Mouse (Mus musculus): ENCODE data around the gene Ston1. TPM values are rescaled to one million over a fixed set of nuclear protein-coding genes. Genes with fewer than 3 reads are reported as not detected.

Gene Ston1
- polyA plus RNA-seq, 1 experiment = 0.80 TPM

- H3K4me3 ChIP-seq (replicated peaks; ENCODE audit: control insufficient read depth, low read depth, low read length) = no peak overlapping the region
- H3K4me1 ChIP-seq (ENCODE audit: control insufficient read depth, insufficient read depth, low read length) = no peaks in the 10 kb centered on the region
- 86% methylated on average over 23 of the region's 23 CpGs for WGBS
- no peak for TF ChIP-seq POLR2A (IDR thresholded peaks at IDR 0.05; ENCODE audit: borderline replicate concordance, control insufficient read depth, low read depth, low read length)
- TF ChIP-seq CTCF (IDR thresholded peaks at IDR 0.05; ENCODE audit: control insufficient read depth, insufficient read depth, low read length) = no peak
- H3K27ac ChIP-seq (ENCODE audit: control insufficient read depth, insufficient read depth, low read depth, low read length, poor library complexity) = no peak overlapping the region
These were observed 78.1 kb downstream of the Ston1 start for GRCm38 (mm10) chr17:88675310-88676309.

DNA sequence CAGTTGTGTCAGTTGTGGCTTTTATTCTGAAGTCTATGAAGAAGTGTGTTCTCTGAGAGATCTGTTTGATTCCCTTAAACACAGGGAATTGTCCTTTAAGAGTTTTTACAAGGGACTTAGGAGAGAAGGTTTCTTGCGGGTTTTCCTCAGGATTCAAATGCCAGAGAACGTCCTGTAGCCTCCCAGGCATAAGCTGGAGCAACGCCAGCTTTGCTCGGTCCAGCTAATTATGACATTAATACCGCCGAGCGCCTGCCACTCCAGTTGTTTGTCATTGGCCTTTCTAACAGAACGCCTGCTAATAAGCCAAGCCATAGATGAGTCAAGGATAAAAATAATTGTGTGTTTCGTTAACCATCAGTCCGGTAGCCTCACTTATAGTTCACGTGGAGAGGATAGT is 90.7 kb downstream of the Ston1 start:
- Histone ChIP-seq H3K27ac (ENCODE audit: control insufficient read depth, insufficient read depth, low read depth, low read length, poor library complexity) (no peak overlapping the region), H3K4me3 (replicated peaks; ENCODE audit: control insufficient read depth, low read depth, low read length) (no peak overlapping the region), H3K4me1 (ENCODE audit: control insufficient read depth, insufficient read depth, low read length) (no peaks in the 10 kb centered on the region; the same call in 1 of the 2 replicates)
- WGBS = 83% methylated on average over 11 of the region's 11 CpGs
- TF ChIP-seq CTCF (IDR thresholded peaks at IDR 0.05; ENCODE audit: control insufficient read depth, insufficient read depth, low read length) (no peak), POLR2A (IDR thresholded peaks at IDR 0.05; ENCODE audit: borderline replicate concordance, control insufficient read depth, low read depth, low read length) (no peak)

DNA sequence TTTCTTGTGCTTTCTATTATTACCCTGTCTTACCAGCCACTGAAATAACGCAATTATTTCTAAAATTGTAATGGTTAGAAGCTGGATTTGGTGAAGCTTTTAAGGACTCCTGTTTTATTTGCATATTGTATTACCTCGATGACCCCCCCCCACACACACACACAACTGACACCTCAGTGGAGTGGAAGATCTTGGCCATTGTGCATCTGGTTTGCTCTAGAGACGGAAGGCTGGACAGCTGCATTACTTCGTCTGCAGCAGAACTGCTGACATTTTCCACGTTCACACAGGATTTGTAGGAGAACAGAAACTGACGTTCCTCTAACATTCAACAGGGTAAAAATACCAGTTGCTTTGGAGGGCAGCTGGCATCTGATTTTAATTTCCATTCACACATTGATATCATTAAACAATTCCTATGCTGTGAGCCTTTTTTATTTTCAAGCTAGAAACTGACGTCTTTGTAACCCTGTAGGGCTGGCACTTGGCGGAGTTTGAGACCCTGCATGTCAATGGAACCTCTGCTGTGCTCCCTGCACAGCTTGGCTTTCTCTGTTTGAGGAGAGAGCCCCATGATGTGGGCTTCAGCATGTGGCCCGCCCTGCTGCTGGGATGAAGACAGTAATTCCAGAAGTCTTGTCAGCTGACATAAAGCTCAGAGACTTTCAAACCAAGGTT is 99.3 kb downstream of the Ston1 start:
- no peak for TF ChIP-seq CTCF (IDR thresholded peaks at IDR 0.05; ENCODE audit: control insufficient read depth, insufficient read depth, low read length)
- no peak for TF ChIP-seq POLR2A (IDR thresholded peaks at IDR 0.05; ENCODE audit: borderline replicate concordance, control insufficient read depth, low read depth, low read length)
- WGBS = 84% methylated on average over 9 of the region's 9 CpGs
- no peaks in the 10 kb centered on the region for H3K4me1 ChIP-seq (ENCODE audit: control insufficient read depth, insufficient read depth, low read length)
- H3K27ac ChIP-seq (ENCODE audit: control insufficient read depth, insufficient read depth, low read depth, low read length, poor library complexity) = no peak overlapping the region
- no peak overlapping the region for H3K4me3 ChIP-seq (replicated peaks; ENCODE audit: control insufficient read depth, low read depth, low read length)

DNA sequence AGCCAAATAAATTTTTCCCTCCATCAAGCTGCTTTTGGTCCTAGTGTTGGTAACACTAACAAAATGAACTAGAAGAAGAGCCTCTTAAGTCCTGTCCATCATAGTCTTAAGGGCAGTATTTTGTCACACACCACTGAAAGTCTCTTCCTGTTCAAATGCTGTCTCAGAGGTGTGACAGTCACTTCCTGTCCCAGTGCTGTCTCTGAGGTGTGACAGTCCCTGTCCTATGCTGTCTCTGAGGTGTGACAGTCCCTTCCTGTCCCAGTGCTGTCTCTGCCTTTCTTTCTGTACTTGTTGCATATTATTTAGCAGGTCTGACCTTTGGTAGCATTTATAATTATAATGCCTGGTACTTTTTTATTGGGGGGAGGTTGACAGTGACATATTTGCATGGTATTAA is 103.4 kb downstream of the Ston1 start:
- Histone ChIP-seq H3K4me1 (ENCODE audit: control insufficient read depth, insufficient read depth, low read length) (no peaks in the 10 kb centered on the region), H3K4me3 (replicated peaks; ENCODE audit: control insufficient read depth, low read depth, low read length) (no peak overlapping the region), H3K27ac (ENCODE audit: control insufficient read depth, insufficient read depth, low read depth, low read length, poor library complexity) (no peak overlapping the region)
- TF ChIP-seq CTCF (IDR thresholded peaks at IDR 0.05; ENCODE audit: control insufficient read depth, insufficient read depth, low read length) (no peak), POLR2A (IDR thresholded peaks at IDR 0.05; ENCODE audit: borderline replicate concordance, control insufficient read depth, low read depth, low read length) (no peak)

DNA sequence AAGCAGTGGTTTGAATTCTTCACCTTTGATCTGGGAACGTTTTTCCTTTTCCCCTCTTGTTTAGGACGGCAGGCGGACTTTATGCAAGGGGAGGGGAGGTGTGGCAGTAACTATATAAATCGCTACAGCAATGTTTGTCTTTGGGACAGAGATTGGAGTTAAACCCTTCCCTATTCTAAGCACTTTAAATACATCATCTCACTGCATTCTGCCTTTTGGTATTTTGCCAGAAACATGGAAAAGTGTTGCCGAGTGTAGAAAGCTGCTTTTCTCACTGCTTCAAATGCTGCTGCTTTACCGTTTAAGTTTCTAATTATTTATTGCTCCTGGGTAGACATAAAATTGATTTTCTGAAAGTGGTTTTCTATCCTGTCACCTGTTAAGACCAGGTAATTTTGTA is 104.9 kb downstream of the Ston1 start:
- Histone ChIP-seq H3K4me1 (ENCODE audit: control insufficient read depth, insufficient read depth, low read length) (no peaks in the 10 kb centered on the region), H3K27ac (ENCODE audit: control insufficient read depth, insufficient read depth, low read depth, low read length, poor library complexity) (no peak overlapping the region), H3K4me3 (replicated peaks; ENCODE audit: control insufficient read depth, low read depth, low read length) (no peak overlapping the region)
- 56% methylated on average over 6 of the region's 6 CpGs for WGBS
- TF ChIP-seq POLR2A (IDR thresholded peaks at IDR 0.05; ENCODE audit: borderline replicate concordance, control insufficient read depth, low read depth, low read length) = no peak
- TF ChIP-seq CTCF (IDR thresholded peaks at IDR 0.05; ENCODE audit: control insufficient read depth, insufficient read depth, low read length) = no peak

GRCm38 (mm10) chr17:88703112-88703511 is 105.6 kb downstream of the Ston1 start:
- 55% methylated on average over 4 of the region's 4 CpGs for WGBS
- TF ChIP-seq CTCF (IDR thresholded peaks at IDR 0.05; ENCODE audit: control insufficient read depth, insufficient read depth, low read length) (no peak), POLR2A (IDR thresholded peaks at IDR 0.05; ENCODE audit: borderline replicate concordance, control insufficient read depth, low read depth, low read length) (no peak)

GRCm38 (mm10) chr17:88706231-88706649 is 108.8 kb downstream of the Ston1 start:
- no peak for TF ChIP-seq POLR2A (IDR thresholded peaks at IDR 0.05; ENCODE audit: borderline replicate concordance, control insufficient read depth, low read depth, low read length)
- no peak for TF ChIP-seq CTCF (IDR thresholded peaks at IDR 0.05; ENCODE audit: control insufficient read depth, insufficient read depth, low read length)
- Histone ChIP-seq H3K27ac (ENCODE audit: control insufficient read depth, insufficient read depth, low read depth, low read length, poor library complexity) (no peak overlapping the region), H3K4me1 (ENCODE audit: control insufficient read depth, insufficient read depth, low read length) (no peaks in the 10 kb centered on the region), H3K4me3 (replicated peaks; ENCODE audit: control insufficient read depth, low read depth, low read length) (no peak overlapping the region)
- 81% methylated on average over 8 of the region's 8 CpGs for WGBS

More at GRCm38 (mm10) chr17:88703112-88703511, 105.6 kb downstream of the Ston1 start:
- Histone ChIP-seq H3K27ac (ENCODE audit: control insufficient read depth, insufficient read depth, low read depth, low read length, poor library complexity) (no peak overlapping the region), H3K4me1 (ENCODE audit: control insufficient read depth, insufficient read depth, low read length) (no peaks in the 10 kb centered on the region), H3K4me3 (replicated peaks; ENCODE audit: control insufficient read depth, low read depth, low read length) (no peak overlapping the region)

Other genes with a start within 250 kb of the Ston1 start
- 7.0 and 7.4 TPM in 2 replicates for gene Foxn2, start 157.0 kb upstream of the Ston1 start, polyA plus RNA-seq (2011; ENCODE audit: insufficient read depth, insufficient read length, low replicate concordance, missing spikeins)
- gene Ppp1r21, start 67.6 kb upstream of the Ston1 start, polyA plus RNA-seq (2011; ENCODE audit: insufficient read depth, insufficient read length, low replicate concordance, missing spikeins) = 24.1 and 26.5 TPM in 2 replicates
- not detected in 2 replicates for gene Gtf2a1l, start 71.0 kb downstream of the Ston1 start, polyA plus RNA-seq (2011; ENCODE audit: insufficient read depth, insufficient read length, low replicate concordance, missing spikeins)
- not detected in 2 replicates for gene Lhcgr, start 194.3 kb downstream of the Ston1 start, polyA plus RNA-seq (2011; ENCODE audit: insufficient read depth, insufficient read length, low replicate concordance, missing spikeins)